Mouse (Mus musculus): ENCODE measurements around the gene Gm21188.
"Not testable (repeated sequence)": the region's sequence is repeated elsewhere in the genome, so short reads cannot be mapped to it uniquely, and the experiment has no call there.

DNA sequence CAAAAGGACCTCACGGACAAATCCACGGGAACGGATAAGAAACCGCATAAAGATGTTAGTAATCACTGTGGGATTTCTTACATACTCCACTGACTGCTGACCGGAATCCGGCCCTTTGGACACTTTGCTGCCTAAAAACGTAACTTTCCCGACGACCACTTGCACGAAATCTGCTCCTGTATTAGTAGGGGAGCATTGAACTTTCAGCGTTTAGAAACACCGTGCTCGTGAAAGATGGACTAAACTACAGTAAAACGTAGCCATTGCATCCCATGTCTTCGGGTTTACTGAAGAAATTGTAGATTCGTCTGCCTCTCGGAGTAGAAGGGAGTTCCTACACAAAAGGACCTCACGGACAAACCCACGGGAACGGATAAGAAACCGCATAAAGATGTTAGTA is 27.0 kb downstream of the Gm21188 start:
- not testable (repeated sequence) for TF ChIP-seq CTCF (IDR thresholded peaks at IDR 0.05; ENCODE audit: extremely low read depth, insufficient read depth, insufficient read length, insufficient replicate concordance); POLR2A (IDR thresholded peaks at IDR 0.05; ENCODE audit: low read depth, low read length)

Data from spleen, adult 2 months (tissue).